Comparison of ENCODE assay signal across 8 mouse cellular contexts in genomic region chr5:36465889-36466288, GRCm38 (mm10). TPM values are rescaled to one million over a fixed set of nuclear protein-coding genes. Genes with fewer than 3 reads are reported as not detected.
DNase-seq lines count a peak whose midpoint lies in the region; ATAC-seq and TF ChIP-seq lines count a peak whose summit lies in the region.

No protein-coding gene starts in this region.

- H3K36me3 ChIP-seq in erythroblast, embryonic 14.5 days (ENCODE audit: control insufficient read depth): peaks cover 43% of the 10 kb centered on the region
- H3K36me3 ChIP-seq in thymus, adult 2 months (ENCODE audit: control insufficient read depth, insufficient read depth, low read length): peaks cover 15% of the 10 kb centered on the region
- peaks cover 40% of the 10 kb centered on the region for H3K36me3 ChIP-seq in liver, embryonic 13.5 days

- H3K9ac ChIP-seq in liver, embryonic 13.5 days: peak overlapping the region; percentile 92

- peaks cover 49% of the 10 kb centered on the region for H3K4me1 ChIP-seq in erythroblast, embryonic 14.5 days (ENCODE audit: control insufficient read depth)
- H3K4me1 ChIP-seq in thymus, adult 2 months (replicated peaks; ENCODE audit: control insufficient read depth, insufficient read depth, low read length): peaks cover 13% of the 10 kb centered on the region
- peaks cover 49% of the 10 kb centered on the region for H3K4me1 ChIP-seq in liver, embryonic 13.5 days (replicated peaks)

- no peak overlapping the region for H3K27ac ChIP-seq in thymus, adult 2 months (ENCODE audit: control insufficient read depth, insufficient read depth, low read length)
- H3K27ac ChIP-seq in liver, embryonic 13.5 days: peak overlapping the region; percentile 72

- TF ChIP-seq POLR2A in thymus, adult 2 months (IDR thresholded peaks at IDR 0.05; ENCODE audit: control insufficient read depth, extremely low read depth, insufficient read depth, low read length, poor library complexity): no peak

- no peak for TF ChIP-seq CTCF in thymus, adult 2 months (IDR thresholded peaks at IDR 0.05; ENCODE audit: borderline replicate concordance, control insufficient read depth, extremely low read depth, insufficient read depth, low read length, poor library complexity)

- H3K4me2 ChIP-seq in liver, embryonic 13.5 days: peak overlapping the region; percentile 97

- no peak for DNase-seq in thymus, adult 2 months
- DNase-seq in thymus, postnatal 10 days (ENCODE audit: low spot score in 2 of 2): no peak
- DNase-seq in liver, embryonic 13.5 days: no peak
- no peak for DNase-seq in cerebellum, postnatal 14 days
- DNase-seq in layer of hippocampus, postnatal 14 days (ENCODE audit: low spot score in 2 of 2): no peak
- no peak for DNase-seq in cerebellum, postnatal 25 days

- H3K9me3 ChIP-seq in erythroblast, embryonic 14.5 days (ENCODE audit: control insufficient read depth, low read length): no peaks in the 10 kb centered on the region
- H3K9me3 ChIP-seq in liver, embryonic 13.5 days (replicated peaks): no peaks in the 10 kb centered on the region

- peak overlapping the region; percentile 83 for H3K4me3 ChIP-seq in erythroblast, embryonic 14.5 days (replicated peaks)
- peak overlapping the region; percentile 90; the same call in 1 of the 2 replicates for H3K4me3 ChIP-seq in thymus, adult 2 months (ENCODE audit: control insufficient read depth, insufficient read depth, low read length)
- peak overlapping the region; percentile 93 for H3K4me3 ChIP-seq in liver, embryonic 13.5 days (replicated peaks)

- 8% methylated on average over 8 of the region's 8 CpGs for WGBS in thymus, adult 2 months
- 6% methylated on average over 8 of the region's 8 CpGs for WGBS in liver, embryonic 13.5 days (ENCODE audit: insufficient replicate concordance)

- ATAC-seq in erythroblast, adult 5-6 weeks (replicated peaks; ENCODE audit: low FRiP score, poor library complexity, severe bottlenecking): no peak
- no peak for ATAC-seq in liver, embryonic 13.5 days (ENCODE audit: low read depth)

- no peaks in the 10 kb centered on the region for H3K27me3 ChIP-seq in erythroblast, embryonic 14.5 days (ENCODE audit: control insufficient read depth)
- H3K27me3 ChIP-seq in thymus, adult 2 months (ENCODE audit: control insufficient read depth, insufficient read depth, low read length): no peaks in the 10 kb centered on the region
- H3K27me3 ChIP-seq in liver, embryonic 13.5 days: no peaks in the 10 kb centered on the region

RNA-seq across cellular contexts. Expression of gene Grpel1, which starts 1.1 kb away (rescaled TPM):
- polyA plus RNA-seq in erythroblast, embryonic 14.5 days (2012): 1.6 and 1.9 TPM in 2 replicates
- total RNA-seq in erythroblast, adult 5-6 weeks (2015; ENCODE audit: low replicate concordance): 8.2 and 8.5 TPM in 2 replicates
- 10.6 and 12.4 TPM in 2 replicates for total RNA-seq in erythroblast, adult 5-6 weeks (2017; ENCODE audit: low replicate concordance)
- 13.7 and 15.3 TPM in 2 replicates for polyA plus RNA-seq in thymus, adult 2 months (2012; rRNA removed)
- 50.1 and 51.5 TPM in 2 replicates for polyA plus RNA-seq in liver, embryonic 13.5 days (2015; fragmentation: Nextera tagmentation; extraction: Ambion mirVana)
- 10 to 100 TPM; 20.2 to 21.4 TPM for total RNA-seq in layer of hippocampus, postnatal 14 days (2021)

RNA-seq across cellular contexts. Expression of gene Tada2b, which starts 18.2 kb away (rescaled TPM):
- 1.0 and 1.1 TPM in 2 replicates for polyA plus RNA-seq in erythroblast, embryonic 14.5 days (2012)
- total RNA-seq in erythroblast, adult 5-6 weeks (2015; ENCODE audit: low replicate concordance): 4.8 and 6.5 TPM in 2 replicates
- total RNA-seq in erythroblast, adult 5-6 weeks (2017; ENCODE audit: low replicate concordance): 2.3 and 9.6 TPM in 2 replicates
- 15.8 and 16.7 TPM in 2 replicates for polyA plus RNA-seq in thymus, adult 2 months (2012; rRNA removed)
- 1.2 TPM in 2 replicates for polyA plus RNA-seq in liver, embryonic 13.5 days (2015; fragmentation: Nextera tagmentation; extraction: Ambion mirVana)
- 10 to 100 TPM; 33.0 to 33.5 TPM for total RNA-seq in layer of hippocampus, postnatal 14 days (2021)

RNA-seq across cellular contexts. Expression of gene Ccdc96, which starts 18.5 kb away (rescaled TPM):
- polyA plus RNA-seq in erythroblast, embryonic 14.5 days (2012): 0.06 and 0.10 TPM in 2 replicates
- total RNA-seq in erythroblast, adult 5-6 weeks (2015; ENCODE audit: low replicate concordance): not detected in 2 replicates
- total RNA-seq in erythroblast, adult 5-6 weeks (2017; ENCODE audit: low replicate concordance): 0.84 TPM in 1 of 2 replicates, not detected in the other
- polyA plus RNA-seq in thymus, adult 2 months (2012; rRNA removed): 0.07 and 0.08 TPM in 2 replicates
- polyA plus RNA-seq in liver, embryonic 13.5 days (2015; fragmentation: Nextera tagmentation; extraction: Ambion mirVana): 0.08 and 0.14 TPM in 2 replicates
- total RNA-seq in layer of hippocampus, postnatal 14 days (2021): 1 to 10 TPM; 1.6 to 2.3 TPM
